Mouse (Mus musculus): ENCODE data around the gene Tusc2.

DNA sequence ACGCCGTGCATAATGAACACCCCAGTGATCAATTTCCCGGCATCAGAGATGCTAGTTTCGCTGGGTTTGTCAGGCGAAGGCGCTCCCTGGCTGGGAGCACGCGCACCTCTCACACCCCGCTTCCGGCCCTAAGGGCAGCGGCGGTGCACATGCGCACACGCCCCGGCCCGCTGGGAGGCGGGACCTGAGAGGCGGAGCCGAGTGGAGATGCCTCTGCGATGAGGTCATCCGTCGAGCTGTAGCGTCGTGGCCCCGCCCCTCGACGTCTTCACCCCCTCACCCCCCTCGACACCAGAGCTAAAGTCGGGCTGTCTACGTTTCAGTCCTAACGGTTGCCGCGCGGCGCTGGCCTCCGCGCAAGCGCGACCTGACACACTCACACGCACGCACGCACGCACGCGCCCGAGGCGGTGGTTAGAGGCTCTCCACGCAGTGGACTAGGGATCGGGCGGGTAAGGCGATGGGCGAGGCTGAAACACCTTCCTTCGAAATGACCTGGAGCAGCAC is 8.7 kb upstream of the Tusc2 start:
- TF ChIP-seq MAX (IDR thresholded peaks at IDR 0.05; ENCODE audit: low read depth) (no peak), POLR2A (IDR thresholded peaks at IDR 0.05; ENCODE audit: insufficient read length, low read depth) (peak; percentile 86), TCF3 (IDR thresholded peaks at IDR 0.05; ENCODE audit: insufficient read length, low read depth) (no peak)
